In genomic region chr8:70510228-70510915, GRCm38 (mm10) we compare ENCODE assay signal across 8 mouse cellular contexts. TPM values are rescaled to one million over a fixed set of nuclear protein-coding genes. Genes with fewer than 3 reads are reported as not detected.
A peak's percentile ranks its signal among the peaks of the same experiment; 100 is the strongest.
DNase-seq lines count a peak whose midpoint lies in the region; ATAC-seq and TF ChIP-seq lines count a peak whose summit lies in the region.

Uba52 (minus strand) TSS chr8:70510801.

- H3K9me3 ChIP-seq in heart, embryonic 14.5 days (ENCODE audit: control insufficient read depth, low read length), result no peaks in the 10 kb centered on the region
- H3K9me3 ChIP-seq in liver, embryonic 14.5 days (ENCODE audit: control insufficient read depth, low read length), result no peaks in the 10 kb centered on the region
- no peaks in the 10 kb centered on the region for H3K9me3 ChIP-seq in neural tube, embryonic 11.5 days (ENCODE audit: control insufficient read depth, low read length)
- H3K9me3 ChIP-seq in stomach, postnatal 0 days (ENCODE audit: control insufficient read depth, low read length), result no peaks in the 10 kb centered on the region

- peak; percentile 99 for DNase-seq in CD4-positive, CD25-positive, alpha-beta regulatory T cell, adult 2 months (ENCODE audit: low read depth, low spot score)
- DNase-seq in fibroblast of lung, adult 2 months (ENCODE audit: low read depth), result peak; percentile 92
- peak; percentile 97 to 98 for DNase-seq in kidney, postnatal 25 days
- DNase-seq in liver, embryonic 14.5 days (ENCODE audit: low read depth in 3 of 3, low spot score in 3 of 3), result peak; percentile 93 to 95 (median 94)
- DNase-seq in neural tube, embryonic 11.5 days (ENCODE audit: low spot score), result peak; percentile 99
- peak; percentile 97 for DNase-seq in stomach, postnatal 0 days (ENCODE audit: low spot score)

- under 1% methylated on average over 72 of the region's 74 CpGs for WGBS in heart, embryonic 14.5 days
- WGBS in liver, embryonic 14.5 days (ENCODE audit: insufficient replicate concordance), result 1% methylated on average over 74 of the region's 74 CpGs
- WGBS in neural tube, embryonic 11.5 days, result 2% methylated on average over 56 of the region's 74 CpGs
- 1% methylated on average over 73 of the region's 74 CpGs for WGBS in stomach, postnatal 0 days

- 0 out of 2 replicates have a peak, but pooled peaks have one; percentile 17 for TF ChIP-seq EP300 in liver, embryonic 14.5 days (IDR thresholded peaks at IDR 0.05; ENCODE audit: low read depth)
- no peak for TF ChIP-seq EP300 in stomach, postnatal 0 days (optimal IDR thresholded peaks at IDR 0.05)

- peak within 1 kb of the TSS; percentile 97 for H3K4me3 ChIP-seq in brown adipose tissue, adult 24 weeks (ENCODE audit: insufficient read depth, low read depth, low read length)
- peak within 1 kb of the TSS; percentile 91 to 99 for H3K4me3 ChIP-seq in heart, embryonic 14.5 days (ENCODE audit: control insufficient read depth in 1 of 2, insufficient read depth in 1 of 2, low read depth in 1 of 2, low read length in 2 of 2)
- peak within 1 kb of the TSS; percentile 64 to 90 for H3K4me3 ChIP-seq in liver, embryonic 14.5 days (ENCODE audit: insufficient read depth in 1 of 2, low read depth in 2 of 2, low read length in 2 of 2)
- peak within 1 kb of the TSS; percentile 99 for H3K4me3 ChIP-seq in neural tube, embryonic 11.5 days (ENCODE audit: low read depth, low read length)
- peak within 1 kb of the TSS; percentile 93 for H3K4me3 ChIP-seq in stomach, postnatal 0 days (ENCODE audit: low read depth, low read length)

- ATAC-seq in heart, embryonic 14.5 days (ENCODE audit: insufficient number of reproducible peaks, insufficient read depth, low FRiP score, low read depth), result peak; percentile 80
- ATAC-seq in liver, embryonic 14.5 days (ENCODE audit: insufficient read depth), result peak; percentile 77
- peak; percentile 74 for ATAC-seq in neural tube, embryonic 11.5 days (ENCODE audit: insufficient read depth, low FRiP score, low TSS enrichment)
- ATAC-seq in stomach, postnatal 0 days (ENCODE audit: low FRiP score, low TSS enrichment), result peak; percentile 89

- no peaks in the 10 kb centered on the region for H3K27me3 ChIP-seq in heart, embryonic 14.5 days (ENCODE audit: control insufficient read depth, insufficient read depth, low read length)
- H3K27me3 ChIP-seq in liver, embryonic 14.5 days (ENCODE audit: control insufficient read depth, insufficient read depth, low read length), result no peaks in the 10 kb centered on the region
- no peaks in the 10 kb centered on the region for H3K27me3 ChIP-seq in neural tube, embryonic 11.5 days (ENCODE audit: control insufficient read depth, insufficient read depth, low read length)
- no peaks in the 10 kb centered on the region for H3K27me3 ChIP-seq in stomach, postnatal 0 days (ENCODE audit: control insufficient read depth, insufficient read depth, low read length)

- TF ChIP-seq CTCF in liver, embryonic 14.5 days (IDR thresholded peaks at IDR 0.05; ENCODE audit: low read depth), result no peak
- TF ChIP-seq CTCF in stomach, postnatal 0 days (IDR thresholded peaks at IDR 0.05; ENCODE audit: low read depth), result no peak

- H3K4me2 ChIP-seq in heart, embryonic 14.5 days (ENCODE audit: low read length), result peak within 1 kb of the TSS; percentile 95
- peak within 1 kb of the TSS; percentile 92 for H3K4me2 ChIP-seq in liver, embryonic 14.5 days (ENCODE audit: low read depth)
- peak within 1 kb of the TSS; percentile 98 for H3K4me2 ChIP-seq in neural tube, embryonic 11.5 days (ENCODE audit: low read depth)
- H3K4me2 ChIP-seq in stomach, postnatal 0 days (replicated peaks; ENCODE audit: low read depth), result peak within 1 kb of the TSS; percentile 95

- peak within 1 kb of the TSS; percentile 99 for H3K9ac ChIP-seq in heart, embryonic 14.5 days (ENCODE audit: low read length)
- H3K9ac ChIP-seq in liver, embryonic 14.5 days (replicated peaks), result peak within 1 kb of the TSS; percentile 96
- peak within 1 kb of the TSS; percentile 97 for H3K9ac ChIP-seq in neural tube, embryonic 11.5 days (ENCODE audit: low read length)
- H3K9ac ChIP-seq in stomach, postnatal 0 days (ENCODE audit: low read length), result peak within 1 kb of the TSS; percentile 96

- H3K36me3 ChIP-seq in heart, embryonic 14.5 days (ENCODE audit: control insufficient read depth, insufficient read depth, low read length), result peaks cover 56% of the 10 kb centered on the region
- H3K36me3 ChIP-seq in liver, embryonic 14.5 days (replicated peaks; ENCODE audit: control insufficient read depth, insufficient read depth, low read depth), result peaks cover 38% of the 10 kb centered on the region
- peaks cover 12% of the 10 kb centered on the region for H3K36me3 ChIP-seq in neural tube, embryonic 11.5 days (ENCODE audit: control insufficient read depth, insufficient read depth, low read length)
- H3K36me3 ChIP-seq in stomach, postnatal 0 days (ENCODE audit: control insufficient read depth, insufficient read depth, low read length), result peaks cover 19% of the 10 kb centered on the region; the same call in 1 of the 2 replicates

- H3K4me1 ChIP-seq in brown adipose tissue, adult 24 weeks (ENCODE audit: control insufficient read depth, insufficient read depth, insufficient read length, low read length), result peaks cover 18% of the 10 kb centered on the region
- peaks cover 11 to 34% of the 10 kb centered on the region in 2 experiments for H3K4me1 ChIP-seq in heart, embryonic 14.5 days (ENCODE audit: control insufficient read depth in 2 of 2, insufficient read depth in 2 of 2, low read length in 2 of 2)
- H3K4me1 ChIP-seq in liver, embryonic 14.5 days (replicated peaks; ENCODE audit: control insufficient read depth in 2 of 2, insufficient read depth in 2 of 2, low read length in 1 of 2), result peaks cover 27 to 34% of the 10 kb centered on the region in 2 experiments
- peaks cover 20% of the 10 kb centered on the region for H3K4me1 ChIP-seq in neural tube, embryonic 11.5 days (ENCODE audit: control insufficient read depth, insufficient read depth, low read length)
- H3K4me1 ChIP-seq in stomach, postnatal 0 days (replicated peaks; ENCODE audit: control insufficient read depth, insufficient read depth), result peaks cover 3% of the 10 kb centered on the region

- peak within 1 kb of the TSS; percentile 98 for H3K27ac ChIP-seq in brown adipose tissue, adult 24 weeks (replicated peaks; ENCODE audit: low read depth, low read length)
- peak within 1 kb of the TSS; percentile 95 for H3K27ac ChIP-seq in heart, embryonic 14.5 days (replicated peaks in 1 of 2; ENCODE audit: control insufficient read depth in 1 of 2, insufficient read depth in 1 of 2, low read depth in 2 of 2, low read length in 2 of 2)
- peak within 1 kb of the TSS; percentile 91 for H3K27ac ChIP-seq in liver, embryonic 14.5 days
- H3K27ac ChIP-seq in neural tube, embryonic 11.5 days (ENCODE audit: low read depth, low read length), result peak within 1 kb of the TSS; percentile 69
- peak within 1 kb of the TSS; percentile 94 for H3K27ac ChIP-seq in stomach, postnatal 0 days (replicated peaks)

RNA-seq across cellular contexts. Expression of gene Uba52, which starts in this region (rescaled TPM):
- polyA plus RNA-seq in brown adipose tissue, adult 24 weeks (2012; ENCODE audit: insufficient read depth, insufficient read length, missing spikeins), result 977 and 1,552 TPM in 2 replicates
- polyA plus RNA-seq in heart, embryonic 14.5 days (2014; fragmentation: Nextera tagmentation; extraction: Ambion mirVana), result 900 and 1,040 TPM in 2 replicates
- polyA plus RNA-seq in liver, embryonic 14.5 days (2012; rRNA removed), result 553 and 870 TPM in 2 replicates
- polyA plus RNA-seq in liver, embryonic 14.5 days (2014; fragmentation: Nextera tagmentation; extraction: Ambion mirVana), result 738 and 773 TPM in 2 replicates
- 809 and 814 TPM in 2 replicates for polyA plus RNA-seq in neural tube, embryonic 11.5 days (2014; fragmentation: Nextera tagmentation; extraction: Ambion mirVana)
- 951 and 966 TPM in 2 replicates for polyA plus RNA-seq in stomach, postnatal 0 days (2015; fragmentation: Nextera tagmentation; extraction: Ambion mirVana)

Comparison
In these comparisons a context has a peak if more than half of its experiments do, and no peak if none do; other contexts are left out.
1. Peak in every context shown above with its lines: DNase-seq, ATAC-seq, H3K4me3 ChIP-seq and H3K27ac ChIP-seq.